Mouse (Mus musculus) midbrain, embryonic 16.5 days (tissue): ENCODE data around the gene Nfil3. TPM values are rescaled to one million over a fixed set of nuclear protein-coding genes. Genes with fewer than 3 reads are reported as not detected.

ENCODE experiments used
- ATAC-seq: fragments of 200-750 bp; cut with Nextera tagmentation; 2 replicates; pipeline ENCODE4 v1.8.0; 2017; ENCODE audit warnings: moderate TSS enrichment
- H3K27ac ChIP-seq: fragments of 300-500 bp; sonication (generic); 2 replicates; pipeline ENCODE4 v1.5.1; 2014; ENCODE audit warnings: mild to moderate bottlenecking, low read length, mixed read lengths
- H3K27me3 ChIP-seq: fragments of 300-500 bp; sonication (generic); 2 replicates; pipeline ENCODE4 v1.6.1; 2014; ENCODE audit warnings: low read depth, low read length, mixed read lengths; ENCODE audit not compliant: control insufficient read depth, insufficient read depth
- H3K36me3 ChIP-seq: fragments of 300-500 bp; sonication (generic); 2 replicates; pipeline ENCODE4 v1.6.1; 2014; ENCODE audit warnings: mild to moderate bottlenecking, low read length, moderate library complexity, mixed read lengths; ENCODE audit not compliant: control insufficient read depth, insufficient read depth
- H3K4me1 ChIP-seq: fragments of 300-500 bp; sonication (generic); 2 replicates; pipeline ENCODE4 v1.6.1; 2014; ENCODE audit warnings: mild to moderate bottlenecking, low read length, mixed read lengths; ENCODE audit not compliant: control insufficient read depth, insufficient read depth
- H3K4me2 ChIP-seq: fragments of 300-500 bp; sonication (generic); 2 replicates; pipeline ENCODE4 v1.6.1; 2014; ENCODE audit warnings: mild to moderate bottlenecking, low read length, mixed read lengths
- H3K4me3 ChIP-seq: fragments of 300-500 bp; sonication (generic); 2 replicates; pipeline ENCODE4 v1.5.1; 2014; ENCODE audit warnings: low read depth, mild to moderate bottlenecking, low read length, moderate library complexity, mixed read lengths
- H3K9ac ChIP-seq: fragments of 300-500 bp; sonication (generic); 2 replicates; pipeline ENCODE4 v1.6.1; 2014; ENCODE audit warnings: low read depth, low read length, mixed read lengths
- H3K9me3 ChIP-seq: fragments of 300-500 bp; sonication (generic); replicated peaks from 2 replicates; pipeline ENCODE4 v1.6.1; 2014; ENCODE audit warnings: mild to moderate bottlenecking, low read length, mixed read lengths; ENCODE audit not compliant: control insufficient read depth, poor library complexity, severe bottlenecking
- WGBS: fragments of 180-500 bp; shearing (Covaris S2); extraction: QIAGEN DNeasy Blood & Tissue Kit; methylation state at CpG from one replicate; pipeline ENCODE4 v1.1.7; 2014; 5-methylcytosine and 5-hydroxymethylcytosine counted together
- polyA plus RNA-seq: library from polyadenylated mRNA; unstranded; fragments of >200 nt; fragmentation: Nextera tagmentation; extraction: Ambion mirVana; gene quantifications from 2 replicates; pipeline ENCODE4 v1.2.1, GENCODE M21; 2015

Nfil3 gene
- polyA plus RNA-seq, 1 experiment from 2014 or later = 47.0 TPM

GRCm38 (mm10) chr13:52989005-52989404, 8.1 kb upstream of the Nfil3 start:
- no peak for ATAC-seq
- no peaks in the 10 kb centered on the region for H3K27me3 ChIP-seq
- no peaks in the 10 kb centered on the region for H3K36me3 ChIP-seq
- no peak overlapping the region for H3K9ac ChIP-seq
- WGBS = 84% methylated on average over 16 of the region's 16 CpGs
- no peak overlapping the region for H3K27ac ChIP-seq
- no peak overlapping the region for H3K4me3 ChIP-seq
- H3K4me1 ChIP-seq = no peaks in the 10 kb centered on the region
- no peaks in the 10 kb centered on the region for H3K9me3 ChIP-seq
- H3K4me2 ChIP-seq = no peak overlapping the region

- H3K27ac ChIP-seq = no peak overlapping the region
- H3K4me3 ChIP-seq = no peak overlapping the region
- H3K36me3 ChIP-seq = no peaks in the 10 kb centered on the region
- no peak overlapping the region for H3K9ac ChIP-seq
- H3K4me2 ChIP-seq = no peak overlapping the region
- H3K4me1 ChIP-seq = no peaks in the 10 kb centered on the region
- WGBS = 68% methylated on average over 1 of the region's 1 CpGs
- ATAC-seq = no peak
- H3K9me3 ChIP-seq = no peaks in the 10 kb centered on the region
- no peaks in the 10 kb centered on the region for H3K27me3 ChIP-seq
Observed at GRCm38 (mm10) chr13:52987880-52988279, 7.0 kb upstream of the Nfil3 start.

GRCm38 (mm10) chr13:52986215-52986780, 5.4 kb upstream of the Nfil3 start:
- no peak for ATAC-seq
- Histone ChIP-seq H3K4me3 (no peak overlapping the region), H3K9me3 (no peaks in the 10 kb centered on the region), H3K27ac (no peak overlapping the region), H3K4me1 (peaks cover 9% of the 10 kb centered on the region; the same call in 1 of the 2 replicates), H3K27me3 (no peaks in the 10 kb centered on the region), H3K4me2 (no peak overlapping the region), H3K9ac (no peak overlapping the region), H3K36me3 (no peaks in the 10 kb centered on the region)
- 77% methylated on average over 10 of the region's 10 CpGs for whole genome bisulfite sequencing

GRCm38 (mm10) chr13:52985508-52986214, 4.8 kb upstream of the Nfil3 start:
- 80% methylated on average over 12 of the region's 12 CpGs for WGBS
- H3K4me1 ChIP-seq = peaks cover 9% of the 10 kb centered on the region; the same call in 1 of the 2 replicates
- H3K36me3 ChIP-seq = no peaks in the 10 kb centered on the region
- no peaks in the 10 kb centered on the region for H3K9me3 ChIP-seq
- H3K9ac ChIP-seq = no peak overlapping the region
- no peaks in the 10 kb centered on the region for H3K27me3 ChIP-seq
- H3K4me2 ChIP-seq = no peak overlapping the region
- H3K27ac ChIP-seq = no peak overlapping the region
- H3K4me3 ChIP-seq = no peak overlapping the region
- no peak for ATAC-seq

- no peaks in the 10 kb centered on the region for H3K9me3 ChIP-seq
- H3K4me2 ChIP-seq = peak overlapping the region; percentile 90
- H3K4me3 ChIP-seq = no peak overlapping the region
- H3K4me1 ChIP-seq = peaks cover 13% of the 10 kb centered on the region
- no peaks in the 10 kb centered on the region for H3K27me3 ChIP-seq
- no peak overlapping the region for H3K9ac ChIP-seq
- H3K27ac ChIP-seq = no peak overlapping the region
- no peaks in the 10 kb centered on the region for H3K36me3 ChIP-seq
- WGBS = under 1% methylated on average over 12 of the region's 12 CpGs
- ATAC-seq = no peak
Observed at GRCm38 (mm10) chr13:52982703-52983102, 1.8 kb upstream of the Nfil3 start.

- WGBS = 2% methylated on average over 51 of the region's 51 CpGs
- ATAC-seq = 0 out of 2 replicates have a peak, but pooled peaks have one; percentile 1
Observed at GRCm38 (mm10) chr13:52981441-52982281, 788 bp upstream of the Nfil3 start.

GRCm38 (mm10) chr13:52980211-52980950, 492 bp downstream of the Nfil3 start:
- Histone ChIP-seq H3K9me3 (no peaks in the 10 kb centered on the region), H3K4me2 (peak overlapping the region; percentile 90), H3K27me3 (no peaks in the 10 kb centered on the region), H3K27ac (peak overlapping the region; percentile 98), H3K9ac (peak overlapping the region; percentile 92), H3K36me3 (no peaks in the 10 kb centered on the region), H3K4me3 (peak overlapping the region; percentile 91), H3K4me1 (peaks cover 33% of the 10 kb centered on the region)
- WGBS = under 1% methylated on average over 73 of the region's 77 CpGs
- peak; percentile 83 for ATAC-seq

More at GRCm38 (mm10) chr13:52981441-52982281, 788 bp upstream of the Nfil3 start:
- Histone ChIP-seq H3K36me3 (no peaks in the 10 kb centered on the region), H3K27me3 (no peaks in the 10 kb centered on the region), H3K4me3 (peak overlapping the region; percentile 91), H3K9ac (peak overlapping the region; percentile 69), H3K4me2 (peak overlapping the region; percentile 90), H3K4me1 (peaks cover 24% of the 10 kb centered on the region), H3K27ac (peak overlapping the region; percentile 98), H3K9me3 (no peaks in the 10 kb centered on the region)

GRCm38 (mm10) chr13:52979331-52980051, 1.4 kb downstream of the Nfil3 start:
- H3K4me3 ChIP-seq = peak overlapping the region; percentile 91
- H3K27me3 ChIP-seq = no peaks in the 10 kb centered on the region

More at GRCm38 (mm10) chr13:52979331-52980051, 1.4 kb downstream of the Nfil3 start:
- H3K4me1 ChIP-seq = peaks cover 36% of the 10 kb centered on the region
- no peaks in the 10 kb centered on the region for H3K9me3 ChIP-seq
- under 1% methylated on average over 22 of the region's 22 CpGs for WGBS
- peak overlapping the region; percentile 90 for H3K4me2 ChIP-seq
- H3K27ac ChIP-seq = peak overlapping the region; percentile 98
- H3K36me3 ChIP-seq = no peaks in the 10 kb centered on the region
- no peak for ATAC-seq
- H3K9ac ChIP-seq = peak overlapping the region; percentile 92
